Mouse (Mus musculus): ENCODE data around the gene Nos1ap. TPM values are rescaled to one million over a fixed set of nuclear protein-coding genes. Genes with fewer than 3 reads are reported as not detected.

The Nos1ap gene
- polyA plus RNA-seq, 1 experiment, result 1.1 TPM

DNA sequence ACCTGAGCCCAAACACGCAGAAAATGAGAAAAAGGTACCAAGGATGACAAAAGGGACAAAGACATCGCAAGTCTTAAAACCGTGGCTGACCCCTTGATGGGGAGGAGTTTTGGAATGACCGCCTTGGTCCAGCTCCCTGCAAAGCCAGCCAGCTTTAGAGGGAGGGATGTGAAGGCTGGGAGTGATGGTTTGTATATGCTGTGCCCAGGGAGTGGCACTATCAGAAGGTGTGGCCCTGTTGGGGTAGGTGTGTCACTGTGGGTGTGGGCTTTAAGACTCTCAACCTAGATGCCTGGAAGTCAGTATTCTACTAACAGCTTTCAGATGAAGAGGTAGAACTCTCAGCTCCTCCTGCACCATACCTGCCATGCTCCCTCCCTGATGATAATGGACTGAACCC, 10.6 kb downstream of the Nos1ap start:
- Histone ChIP-seq H3K4me3 (replicated peaks) (no peak overlapping the region), H3K27me3 (ENCODE audit: control insufficient read depth) (no peaks in the 10 kb centered on the region), H3K9me3 (ENCODE audit: control insufficient read depth, low read length) (peaks cover 7% of the 10 kb centered on the region; the same call in 1 of the 2 replicates), H3K4me1 (ENCODE audit: control insufficient read depth) (peaks cover 14% of the 10 kb centered on the region), H3K36me3 (ENCODE audit: control insufficient read depth) (peaks cover 7% of the 10 kb centered on the region)
- TF ChIP-seq TAL1 (IDR thresholded peaks at IDR 0.05; ENCODE audit: low read length) (no peak), GATA1 (IDR thresholded peaks at IDR 0.05; ENCODE audit: low read length) (no peak)

DNA sequence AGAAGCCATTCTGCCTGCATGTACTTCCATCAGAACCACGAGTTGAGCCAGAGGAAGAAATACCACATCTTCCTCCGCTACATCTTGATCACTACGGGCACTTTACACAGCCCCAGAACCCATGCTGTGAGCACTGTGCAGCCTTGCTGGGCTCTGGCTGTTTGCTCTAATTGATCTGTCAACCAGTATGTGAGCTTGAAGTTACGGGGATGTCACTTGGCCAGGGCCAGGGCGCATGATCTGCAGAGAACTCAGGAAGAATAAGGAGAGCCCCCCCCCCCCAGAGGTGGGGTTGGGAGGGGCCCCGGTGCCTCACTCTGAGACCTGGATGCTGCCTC, 13.0 kb downstream of the Nos1ap start:
- Histone ChIP-seq H3K27me3 (ENCODE audit: control insufficient read depth) (no peaks in the 10 kb centered on the region), H3K9me3 (ENCODE audit: control insufficient read depth, low read length) (peaks cover 24% of the 10 kb centered on the region), H3K4me3 (replicated peaks) (no peak overlapping the region), H3K36me3 (ENCODE audit: control insufficient read depth) (peaks cover 7% of the 10 kb centered on the region), H3K4me1 (ENCODE audit: control insufficient read depth) (peaks cover 14% of the 10 kb centered on the region)
- TF ChIP-seq GATA1 (IDR thresholded peaks at IDR 0.05; ENCODE audit: low read length) (no peak), TAL1 (IDR thresholded peaks at IDR 0.05; ENCODE audit: low read length) (no peak)

DNA sequence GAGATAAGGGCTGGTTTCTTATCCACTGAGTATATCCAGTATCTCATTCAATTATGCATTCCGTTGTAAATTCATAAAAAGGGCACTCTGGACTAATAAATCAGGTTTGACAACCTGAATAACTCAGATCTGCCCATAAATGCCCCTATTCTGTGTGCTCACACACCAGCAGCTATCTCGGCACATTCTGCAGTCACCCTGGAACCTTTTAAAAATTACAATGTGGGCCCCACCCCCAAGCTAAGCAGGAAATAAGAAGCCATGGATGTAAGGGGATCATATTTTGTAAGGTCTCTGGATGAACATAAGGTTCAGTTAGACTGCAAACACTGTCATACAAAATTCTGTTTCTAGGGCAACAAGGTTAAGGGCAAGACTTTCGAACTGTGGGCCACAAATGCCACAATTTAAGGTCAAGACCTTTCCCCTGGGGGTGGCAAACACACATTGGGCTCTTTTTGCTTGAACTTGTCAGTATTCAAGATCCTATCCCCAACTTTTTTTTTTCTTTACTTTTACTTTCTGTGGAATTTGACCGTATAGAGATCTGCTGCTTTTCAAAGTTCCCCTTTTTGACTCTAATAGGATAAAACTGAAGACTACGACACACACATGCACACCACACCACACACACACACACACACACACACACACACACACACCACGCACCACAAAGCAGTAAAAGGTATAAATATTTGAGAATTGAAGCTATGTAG, 13.5 kb downstream of the Nos1ap start:
- TF ChIP-seq TAL1 (IDR thresholded peaks at IDR 0.05; ENCODE audit: low read length) (no peak), GATA1 (IDR thresholded peaks at IDR 0.05; ENCODE audit: low read length) (no peak)
- Histone ChIP-seq H3K36me3 (ENCODE audit: control insufficient read depth) (peaks cover 7% of the 10 kb centered on the region), H3K4me3 (replicated peaks) (no peak overlapping the region), H3K27me3 (ENCODE audit: control insufficient read depth) (no peaks in the 10 kb centered on the region), H3K9me3 (ENCODE audit: control insufficient read depth, low read length) (peaks cover 25% of the 10 kb centered on the region), H3K4me1 (ENCODE audit: control insufficient read depth) (peaks cover 14% of the 10 kb centered on the region)

GRCm38 (mm10) chr1:170573117-170573516, 16.5 kb downstream of the Nos1ap start:
- TF ChIP-seq TAL1 (IDR thresholded peaks at IDR 0.05; ENCODE audit: low read length) (no peak), GATA1 (IDR thresholded peaks at IDR 0.05; ENCODE audit: low read length) (no peak)
- no peaks in the 10 kb centered on the region for H3K27me3 ChIP-seq (ENCODE audit: control insufficient read depth)
- peaks cover 23% of the 10 kb centered on the region for H3K9me3 ChIP-seq (ENCODE audit: control insufficient read depth, low read length)
- no peaks in the 10 kb centered on the region for H3K36me3 ChIP-seq (ENCODE audit: control insufficient read depth)
- no peaks in the 10 kb centered on the region for H3K4me1 ChIP-seq (ENCODE audit: control insufficient read depth)
- no peak overlapping the region for H3K4me3 ChIP-seq (replicated peaks)

DNA sequence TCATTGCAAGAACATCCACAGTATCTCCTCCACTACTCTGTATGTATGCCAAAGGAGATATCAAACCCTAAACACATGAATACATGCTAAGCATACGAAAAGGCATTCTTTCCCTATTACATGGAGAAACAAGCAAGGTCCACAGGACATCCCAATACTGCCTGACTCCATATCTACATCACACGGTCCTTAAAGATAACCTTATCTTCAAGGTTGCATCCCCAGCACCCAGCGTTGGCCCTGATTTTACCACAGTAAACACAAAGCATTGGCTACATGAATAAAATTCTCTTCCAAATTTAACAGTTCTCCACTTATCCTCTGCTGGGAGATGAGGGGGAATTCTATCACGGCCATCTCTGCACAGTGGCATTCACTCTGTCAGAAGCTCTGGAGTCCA, 22.7 kb downstream of the Nos1ap start:
- H3K27me3 ChIP-seq (ENCODE audit: control insufficient read depth), result no peaks in the 10 kb centered on the region
- H3K9me3 ChIP-seq (ENCODE audit: control insufficient read depth, low read length), result peaks cover 8% of the 10 kb centered on the region
- H3K4me1 ChIP-seq (ENCODE audit: control insufficient read depth), result peaks cover 10% of the 10 kb centered on the region
- no peak overlapping the region for H3K4me3 ChIP-seq (replicated peaks)
- no peaks in the 10 kb centered on the region for H3K36me3 ChIP-seq (ENCODE audit: control insufficient read depth)
- no peak for TF ChIP-seq GATA1 (IDR thresholded peaks at IDR 0.05; ENCODE audit: low read length)
- TF ChIP-seq TAL1 (IDR thresholded peaks at IDR 0.05; ENCODE audit: low read length), result no peak

DNA sequence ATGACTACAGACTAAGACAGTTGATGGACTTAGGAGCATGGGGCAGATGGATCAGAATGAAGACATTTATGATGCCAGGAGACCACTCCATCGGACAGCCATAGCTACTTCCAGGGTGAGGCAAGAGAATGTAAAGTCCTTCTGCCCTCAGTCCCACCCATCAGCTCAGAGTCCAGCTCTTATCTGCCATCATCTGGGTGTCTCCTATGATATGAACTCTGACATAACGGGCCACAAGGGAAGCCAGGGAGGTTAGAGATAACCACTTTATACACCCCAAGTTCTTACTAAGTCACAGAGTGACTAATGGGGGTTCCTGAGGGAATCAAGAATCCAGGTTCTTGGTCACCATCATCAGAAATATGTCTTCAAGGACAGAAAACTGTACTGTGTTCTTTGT, 23.1 kb downstream of the Nos1ap start:
- Histone ChIP-seq H3K4me3 (replicated peaks) (no peak overlapping the region), H3K9me3 (ENCODE audit: control insufficient read depth, low read length) (peaks cover 7% of the 10 kb centered on the region), H3K27me3 (ENCODE audit: control insufficient read depth) (no peaks in the 10 kb centered on the region), H3K36me3 (ENCODE audit: control insufficient read depth) (no peaks in the 10 kb centered on the region), H3K4me1 (ENCODE audit: control insufficient read depth) (peaks cover 10% of the 10 kb centered on the region)
- TF ChIP-seq TAL1 (IDR thresholded peaks at IDR 0.05; ENCODE audit: low read length) (no peak), GATA1 (IDR thresholded peaks at IDR 0.05; ENCODE audit: low read length) (no peak; the same call in 1 of the 2 replicates)

- no peaks in the 10 kb centered on the region for H3K9me3 ChIP-seq (ENCODE audit: control insufficient read depth, low read length)
- no peak for TF ChIP-seq GATA1 (IDR thresholded peaks at IDR 0.05; ENCODE audit: low read length)
- TF ChIP-seq TAL1 (IDR thresholded peaks at IDR 0.05; ENCODE audit: low read length), result no peak
- no peaks in the 10 kb centered on the region for H3K36me3 ChIP-seq (ENCODE audit: control insufficient read depth)
- peaks cover 10% of the 10 kb centered on the region for H3K4me1 ChIP-seq (ENCODE audit: control insufficient read depth)
- H3K27me3 ChIP-seq (ENCODE audit: control insufficient read depth), result no peaks in the 10 kb centered on the region
- no peak overlapping the region for H3K4me3 ChIP-seq (replicated peaks)
These were observed 24.7 kb downstream of the Nos1ap start for GRCm38 (mm10) chr1:170564926-170565325.

GRCm38 (mm10) chr1:170562431-170562830, 27.2 kb downstream of the Nos1ap start:
- Histone ChIP-seq H3K36me3 (ENCODE audit: control insufficient read depth) (no peaks in the 10 kb centered on the region), H3K27me3 (ENCODE audit: control insufficient read depth) (no peaks in the 10 kb centered on the region), H3K4me1 (ENCODE audit: control insufficient read depth) (peaks cover 10% of the 10 kb centered on the region), H3K4me3 (replicated peaks) (no peak overlapping the region), H3K9me3 (ENCODE audit: control insufficient read depth, low read length) (no peaks in the 10 kb centered on the region)
- TF ChIP-seq TAL1 (IDR thresholded peaks at IDR 0.05; ENCODE audit: low read length), result no peak
- TF ChIP-seq GATA1 (IDR thresholded peaks at IDR 0.05; ENCODE audit: low read length), result no peak

DNA sequence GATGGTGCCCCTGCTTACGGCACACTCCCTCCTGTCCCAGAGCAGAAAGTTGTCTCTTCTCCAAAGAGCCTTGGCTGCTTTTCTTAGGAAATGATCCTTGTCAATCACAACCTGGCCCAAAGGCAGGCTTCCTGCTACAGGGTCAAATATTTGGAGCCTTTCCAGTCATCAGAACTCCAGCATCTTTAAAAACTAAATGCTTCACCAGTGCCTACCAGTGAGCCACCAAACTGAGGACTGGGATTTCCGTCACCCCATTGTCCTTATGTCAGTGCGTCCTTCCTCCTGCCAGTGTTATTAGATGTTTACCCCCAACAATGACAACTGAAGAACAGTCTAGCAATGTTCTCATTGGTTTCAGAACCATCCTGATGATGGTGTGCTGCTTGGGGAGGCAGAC, 28.9 kb downstream of the Nos1ap start:
- no peaks in the 10 kb centered on the region for H3K36me3 ChIP-seq (ENCODE audit: control insufficient read depth)
- no peaks in the 10 kb centered on the region for H3K9me3 ChIP-seq (ENCODE audit: control insufficient read depth, low read length)
- no peak overlapping the region for H3K4me3 ChIP-seq (replicated peaks)
- TF ChIP-seq GATA1 (IDR thresholded peaks at IDR 0.05; ENCODE audit: low read length), result no peak
- TF ChIP-seq TAL1 (IDR thresholded peaks at IDR 0.05; ENCODE audit: low read length), result no peak
- H3K27me3 ChIP-seq (ENCODE audit: control insufficient read depth), result no peaks in the 10 kb centered on the region
- H3K4me1 ChIP-seq (ENCODE audit: control insufficient read depth), result no peaks in the 10 kb centered on the region

- Histone ChIP-seq H3K27me3 (ENCODE audit: control insufficient read depth) (no peaks in the 10 kb centered on the region), H3K9me3 (ENCODE audit: control insufficient read depth, low read length) (no peaks in the 10 kb centered on the region; the same call in 1 of the 2 replicates), H3K4me3 (replicated peaks) (no peak overlapping the region), H3K36me3 (ENCODE audit: control insufficient read depth) (no peaks in the 10 kb centered on the region), H3K4me1 (ENCODE audit: control insufficient read depth) (peaks cover 10% of the 10 kb centered on the region)
- TF ChIP-seq TAL1 (IDR thresholded peaks at IDR 0.05; ENCODE audit: low read length) (no peak), GATA1 (IDR thresholded peaks at IDR 0.05; ENCODE audit: low read length) (no peak)
These were observed 31.7 kb downstream of the Nos1ap start for GRCm38 (mm10) chr1:170557962-170558361.
